ENCODE assay signal across 11 mouse cellular contexts in genomic region chr4:87037592-87037991, GRCm38 (mm10).
A peak's percentile ranks its signal among the peaks of the same experiment; 100 is the strongest.
DNase-seq lines count a peak whose midpoint lies in the region; ATAC-seq and TF ChIP-seq lines count a peak whose summit lies in the region.
"Had no signal": no experiment of that assay in that cellular context is flagged by ENCODE, and none has a peak within 500 bp of the region (broad histone marks: within the 10 kb centered on the region; RNA-seq: fewer than 3 reads in every experiment).

No protein-coding gene starts in this region.

- no peaks in the 10 kb centered on the region for H3K4me1 ChIP-seq in kidney, embryonic 14.5 days (ENCODE audit: control insufficient read depth, insufficient read depth, low read length)

- 0 out of 2 replicates have a peak, but pooled peaks have one; percentile 49 for ATAC-seq in kidney, embryonic 14.5 days (ENCODE audit: low FRiP score, low TSS enrichment)
- no peak for ATAC-seq in Patski

- no peaks in the 10 kb centered on the region for H3K9me3 ChIP-seq in kidney, embryonic 14.5 days (ENCODE audit: control insufficient read depth, low read length)
- H3K9me3 ChIP-seq: heart, embryonic 13.5 days had no signal

- 73% methylated on average over 4 of the region's 4 CpGs for WGBS in kidney, embryonic 14.5 days

- no peak overlapping the region for H3K4me2 ChIP-seq in kidney, embryonic 14.5 days (replicated peaks; ENCODE audit: low read depth, low read length)
- H3K4me2 ChIP-seq: heart, embryonic 13.5 days had no signal

- no peak overlapping the region for H3K27ac ChIP-seq in kidney, embryonic 14.5 days (ENCODE audit: low read depth, low read length)
- H3K27ac ChIP-seq: heart, embryonic 13.5 days had no signal

- no peaks in the 10 kb centered on the region for H3K27me3 ChIP-seq in kidney, embryonic 14.5 days (ENCODE audit: control insufficient read depth, insufficient read depth, low read length)
- no peaks in the 10 kb centered on the region for H3K27me3 ChIP-seq in Patski
- H3K27me3 ChIP-seq: heart, embryonic 13.5 days had no signal

- DNase-seq in adrenal gland, adult 2 months = peak; percentile 15
- DNase-seq in adrenal gland, postnatal 4 days (ENCODE audit: low spot score in 2 of 2) = no peak
- no peak for DNase-seq in kidney, adult 18-20 months
- DNase-seq in Patski (ENCODE audit: low read depth, low spot score) = no peak
- DNase-seq in kidney, postnatal 14 days = peak; percentile 19
- DNase-seq in gastrocnemius, postnatal 25 days = no peak
- no peak for DNase-seq in cerebellum, postnatal 25 days
- DNase-seq: B cell, adult 2 months had no signal

- no peak overlapping the region for H3K9ac ChIP-seq in kidney, embryonic 14.5 days (ENCODE audit: low read depth, low read length)
- H3K9ac ChIP-seq: heart, embryonic 13.5 days had no signal

- TF ChIP-seq CTCF in Patski (IDR thresholded peaks at IDR 0.05) = peak; percentile 24

- CTCF ChIA-PET in Patski (lab: Charles Lee) = no interaction called here

- H3K36me3 ChIP-seq in kidney, embryonic 14.5 days (ENCODE audit: control insufficient read depth, insufficient read depth, low read length) = no peaks in the 10 kb centered on the region
- H3K36me3 ChIP-seq: heart, embryonic 13.5 days had no signal

- in situ Hi-C loops in Patski (cut with MboI; ENCODE audit: low pct_unique_long_range_greater_than_20kb) = no loop called here

- no peak overlapping the region for H3K4me3 ChIP-seq in kidney, embryonic 14.5 days (ENCODE audit: low read length)
- H3K4me3 ChIP-seq: erythroblast, embryonic 14.5 days; heart, embryonic 13.5 days had no signal

- POLR2A ChIA-PET in Patski (lab: Charles Lee) = interaction anchor here (0.6 kb wide), 1 partner anchor 368 kb away, joined by 5 read pairs; no protein-coding TSS in a partner anchor

Comparison
In these comparisons a context has a peak if more than half of its experiments do, and no peak if none do; other contexts are left out.
1. DNase-seq: peak in adrenal gland, adult 2 months (single experiment) and kidney, postnatal 14 days (single experiment); none in adrenal gland, postnatal 4 days (0 of 2), kidney, adult 18-20 months (single experiment), Patski (single experiment), gastrocnemius, postnatal 25 days (single experiment) and cerebellum, postnatal 25 days (0 of 2).